Mouse (Mus musculus) G1E-ER4 (cell line): ENCODE data around the gene Ints14. TPM values are rescaled to one million over a fixed set of nuclear protein-coding genes. Genes with fewer than 3 reads are reported as not detected.

ENCODE experiments used
- GATA1 ChIP-seq: IDR thresholded peaks from one replicate; pipeline ENCODE4 v1.8.0; 2012; ENCODE audit warnings: low read length, inconsistent platforms
- polyA plus RNA-seq: library from polyadenylated mRNA; stranded (reverse); fragments of >175 nt; gene quantifications from 2 replicates; pipeline ENCODE4 v1.2.3, GENCODE M21; 2012

Ints14 gene
- polyA plus RNA-seq, 1 experiment = 48.5 TPM

DNA sequence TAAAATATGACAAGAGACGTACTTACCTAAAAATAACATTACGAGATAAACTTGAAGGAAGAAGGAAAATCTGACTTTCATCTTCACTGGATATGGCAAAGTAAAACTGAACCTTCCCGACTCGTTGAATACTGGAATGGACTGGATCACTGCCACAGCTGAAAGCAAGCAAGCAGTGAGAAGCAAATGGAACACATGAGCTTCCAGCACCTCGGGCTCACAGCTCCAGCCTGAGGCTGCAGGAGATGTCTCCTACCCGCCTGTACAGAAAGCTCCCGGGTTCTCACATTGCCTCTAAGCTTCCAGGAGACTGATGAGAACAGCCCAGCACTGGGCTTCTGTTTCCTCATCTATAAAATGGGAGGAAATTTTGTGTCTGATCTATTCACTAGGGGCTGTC lies 29.6 kb downstream of the Ints14 start:
- TF ChIP-seq GATA1 = no peak

- TF ChIP-seq GATA1 = no peak
Observed at GRCm38 (mm10) chr9:65001481-65001880, 40.8 kb downstream of the Ints14 start.

DNA sequence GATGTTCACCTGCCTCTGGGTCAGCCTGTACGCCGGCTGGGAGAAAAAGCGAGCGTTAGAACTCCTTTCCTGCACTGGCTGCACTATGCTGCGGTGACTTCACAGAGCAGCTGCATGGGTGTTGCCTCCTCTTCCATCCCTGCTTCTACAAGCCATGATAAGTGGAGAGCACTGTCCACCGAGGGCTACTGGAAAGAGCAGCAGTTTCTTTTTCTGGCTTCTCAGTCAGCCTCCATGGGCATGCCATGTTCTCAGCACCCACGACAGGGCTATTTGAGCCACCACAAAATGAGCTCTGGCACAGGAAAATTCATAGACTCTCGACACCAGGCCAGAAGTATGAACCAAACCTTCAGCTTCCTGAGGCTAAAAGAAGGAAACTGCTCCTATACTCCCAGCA lies 45.0 kb downstream of the Ints14 start:
- TF ChIP-seq GATA1 = no peak

DNA sequence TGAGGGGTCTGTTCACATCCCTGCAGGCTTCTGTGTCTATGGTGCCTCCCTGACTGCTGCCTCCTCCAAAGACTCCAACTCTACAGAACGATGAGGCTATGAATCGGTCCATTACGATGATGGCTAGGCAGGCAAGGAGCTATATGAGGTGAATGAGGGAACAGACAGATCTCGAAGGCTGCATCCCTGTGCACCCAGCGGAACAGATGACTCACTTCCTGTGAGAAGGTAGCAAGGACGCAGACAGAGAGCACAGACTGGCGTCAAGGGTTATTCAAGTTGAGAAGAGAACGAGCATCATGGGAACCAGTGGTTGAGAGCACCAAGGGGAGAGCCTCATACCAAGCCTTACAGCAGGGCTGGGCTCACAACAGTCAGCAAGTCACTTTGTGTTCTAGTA lies 49.9 kb downstream of the Ints14 start:
- TF ChIP-seq GATA1 = no peak

- no peak for TF ChIP-seq GATA1
Observed at GRCm38 (mm10) chr9:65011304-65011703, 50.6 kb downstream of the Ints14 start.

GRCm38 (mm10) chr9:65015461-65016222 lies 54.9 kb downstream of the Ints14 start:
- TF ChIP-seq GATA1 = no peak

- no peak for TF ChIP-seq GATA1
Observed at GRCm38 (mm10) chr9:65016241-65016977, 55.7 kb downstream of the Ints14 start.

GRCm38 (mm10) chr9:65016978-65017827 lies 56.5 kb downstream of the Ints14 start:
- no peak for TF ChIP-seq GATA1

DNA sequence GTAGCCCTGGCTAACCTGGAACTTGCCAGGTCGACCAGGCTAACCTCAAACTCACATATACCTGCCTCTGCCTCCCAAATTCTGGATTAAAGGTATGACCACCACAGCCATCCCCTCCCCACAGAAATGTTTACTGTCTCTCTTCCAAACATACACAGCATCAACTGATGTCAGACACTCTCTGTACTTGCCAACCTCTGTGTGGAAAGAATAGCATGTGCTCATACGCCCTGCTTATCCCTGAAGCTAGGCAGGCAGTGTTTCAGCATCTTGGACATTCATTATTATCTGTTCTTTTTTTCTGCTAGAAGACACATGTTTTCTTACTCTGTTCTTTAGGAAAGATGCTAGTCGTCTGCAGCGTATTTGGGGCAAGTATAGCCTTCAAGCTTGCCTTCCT lies 57.2 kb downstream of the Ints14 start:
- TF ChIP-seq GATA1 = no peak

DNA sequence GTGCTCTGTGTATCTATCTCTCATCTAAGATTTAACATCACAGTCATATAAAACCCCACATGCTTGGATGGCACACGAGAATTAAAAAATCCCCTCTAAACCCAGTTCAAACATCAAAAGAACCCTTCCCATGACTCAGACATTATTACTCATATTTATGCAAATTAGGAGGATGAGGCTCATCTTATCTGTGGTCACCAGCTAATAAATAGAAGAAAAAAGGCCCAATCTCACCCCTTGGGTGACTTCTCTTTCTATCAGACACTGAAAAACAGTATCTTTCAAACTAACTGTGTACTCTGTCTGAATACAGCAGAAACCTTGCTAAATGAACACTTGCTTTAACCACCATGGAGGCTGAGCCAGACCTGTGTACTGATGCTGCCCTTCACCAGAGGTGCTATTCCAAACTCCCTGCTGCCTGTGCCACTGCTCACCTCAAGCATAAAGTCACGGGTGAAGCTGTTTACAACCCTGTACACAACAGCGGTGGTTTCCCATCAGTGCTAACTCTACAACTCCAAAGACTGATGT lies 58.0 kb downstream of the Ints14 start:
- TF ChIP-seq GATA1 = peak; percentile 51

GRCm38 (mm10) chr9:65019146-65019545 lies 58.4 kb downstream of the Ints14 start:
- TF ChIP-seq GATA1 = no peak

- TF ChIP-seq GATA1 = no peak
Observed at GRCm38 (mm10) chr9:65020128-65020527, 59.4 kb downstream of the Ints14 start.

DNA sequence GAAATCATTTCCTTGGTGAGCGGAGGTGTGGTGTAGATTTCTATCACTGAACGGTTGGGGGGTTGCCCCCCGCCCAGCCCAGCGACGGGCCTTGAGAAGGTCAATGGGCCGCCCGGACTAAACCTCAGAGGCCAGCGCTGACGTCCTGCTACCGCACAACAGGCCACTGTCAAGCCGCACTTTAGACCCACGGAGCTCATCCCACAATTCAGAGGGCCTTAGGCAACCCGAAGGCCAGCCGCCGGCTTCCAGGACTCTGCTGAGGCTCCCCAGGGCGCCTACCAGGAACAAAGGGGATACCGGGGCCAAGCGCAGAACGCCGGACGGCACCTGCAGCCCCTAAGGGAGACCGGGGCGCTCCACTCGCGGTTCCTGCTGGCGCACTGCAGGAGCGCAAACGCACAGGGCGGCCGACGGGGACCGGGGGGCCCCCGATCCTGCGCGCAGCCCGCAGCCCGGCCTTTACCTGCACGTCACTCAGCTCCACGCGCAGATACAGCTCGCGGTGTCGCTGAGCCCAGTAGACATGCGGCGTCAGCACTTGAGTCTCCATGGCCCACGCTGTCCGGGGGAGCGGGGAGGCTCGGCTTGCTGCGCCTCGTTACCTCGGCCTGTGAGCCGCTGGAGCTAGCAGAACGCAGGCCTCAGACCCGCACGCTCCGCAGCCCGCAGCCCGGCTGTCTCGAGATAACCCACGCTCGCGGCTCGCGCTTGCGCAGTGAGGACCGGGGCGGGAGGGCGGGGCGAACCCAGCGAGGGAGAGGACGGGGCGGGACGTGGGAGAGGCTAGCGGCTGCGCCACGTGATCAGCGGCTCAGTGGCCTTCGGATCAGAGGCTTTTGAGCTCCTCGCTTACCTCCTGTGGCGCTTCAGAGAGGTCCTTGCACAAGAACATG lies 60.5 kb downstream of the Ints14 start, which contains the start of gene Hacd3:
Hacd3 (minus strand) TSS at position 703 of the 896 bp plus-strand sequence.
- TF ChIP-seq GATA1 = no peak

- TF ChIP-seq GATA1 = no peak
Observed at GRCm38 (mm10) chr9:65021887-65022579, 61.3 kb downstream of the Ints14 start.

DNA sequence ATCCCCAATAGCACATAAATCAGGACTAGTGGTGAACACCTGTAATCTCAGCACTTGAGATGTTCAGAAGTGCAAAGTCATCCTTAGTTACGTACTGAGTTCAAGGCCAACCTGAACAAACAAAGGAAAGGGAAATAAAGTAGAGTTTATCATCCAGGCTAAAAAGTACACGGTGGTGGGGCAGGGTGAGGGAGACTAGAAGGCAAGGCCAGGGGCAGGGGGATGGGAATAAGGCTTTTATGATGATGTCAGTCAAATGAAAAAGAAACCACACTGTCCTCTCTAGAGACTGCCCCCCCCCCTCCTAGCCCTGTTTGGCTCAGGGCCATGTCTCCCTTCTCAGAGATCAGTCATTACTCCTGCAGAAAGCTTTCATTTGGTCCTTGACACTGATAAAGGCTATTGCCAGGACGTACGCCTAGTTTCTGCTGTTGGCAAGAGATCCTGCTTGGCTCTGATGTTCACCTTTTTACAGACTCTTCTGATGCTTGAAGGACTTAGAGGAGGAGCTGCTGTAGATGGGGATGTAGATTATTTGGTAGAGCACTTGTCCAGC lies 62.0 kb downstream of the Ints14 start:
- TF ChIP-seq GATA1 = no peak
